Mouse (Mus musculus) small intestine, adult 2 months (tissue): ENCODE results near the gene Tnni2.

Experiments
- CTCF ChIP-seq: fragments of 200-500 bp; IDR thresholded peaks from 2 replicates; pipeline ENCODE4 v1.5.1; 2012; ENCODE audit warnings: low read depth, mild to moderate bottlenecking, control low read depth, inconsistent platforms, low read length, moderate library complexity, mixed read lengths; ENCODE audit not compliant: insufficient replicate concordance, insufficient read length; ENCODE audit errors: extremely low read depth
- POLR2A ChIP-seq: fragments of 200-500 bp; IDR thresholded peaks from 2 replicates; pipeline ENCODE4 v1.6.1; 2012; ENCODE audit warnings: low read depth, mild to moderate bottlenecking, control low read depth, inconsistent platforms, low read length, moderate library complexity

DNA sequence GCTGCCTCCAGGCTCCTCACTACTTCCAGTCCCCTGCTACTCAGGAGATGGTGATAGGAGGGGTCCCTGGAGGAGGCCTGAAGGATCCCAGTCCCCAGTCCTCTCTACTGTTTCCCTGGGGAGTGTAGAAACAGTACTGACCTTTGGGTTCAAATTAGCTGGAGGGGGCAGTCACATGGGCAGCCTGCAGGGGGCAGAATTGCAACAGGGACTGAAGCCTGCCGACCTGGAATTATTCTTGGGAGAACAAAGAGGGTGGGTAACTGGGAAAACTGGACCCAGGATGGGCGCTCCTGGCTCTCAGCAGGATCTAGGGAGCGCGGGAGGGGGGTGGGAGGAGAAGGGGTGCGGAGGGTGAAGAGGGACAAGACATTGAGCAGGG lies 39.6 kb downstream of the Tnni2 start:
- TF ChIP-seq CTCF (peak; percentile 59; the same call in 1 of the 2 replicates), POLR2A (no peak)
